Mouse (Mus musculus) mouse embryonic stem cell (cell line): ENCODE results near the gene Wdr49.

Experiments
- in situ Hi-C, 2 experiments: fragments of 300-500 bp; cut with MboI; formaldehyde crosslinking; loops; 1 replicate in 1 of 2; 3 replicates in 1 of 2; pipeline ENCODE4 v1.14.3; 2019 to 2020; ENCODE audit warnings: low sequenced_read_pairs in 2 of 2, low pct_unique_long_range_greater_than_20kb in 1 of 2, mixed read lengths in 1 of 2; ENCODE audit not compliant: unreplicated experiment in 1 of 2

Gene Wdr49

DNA sequence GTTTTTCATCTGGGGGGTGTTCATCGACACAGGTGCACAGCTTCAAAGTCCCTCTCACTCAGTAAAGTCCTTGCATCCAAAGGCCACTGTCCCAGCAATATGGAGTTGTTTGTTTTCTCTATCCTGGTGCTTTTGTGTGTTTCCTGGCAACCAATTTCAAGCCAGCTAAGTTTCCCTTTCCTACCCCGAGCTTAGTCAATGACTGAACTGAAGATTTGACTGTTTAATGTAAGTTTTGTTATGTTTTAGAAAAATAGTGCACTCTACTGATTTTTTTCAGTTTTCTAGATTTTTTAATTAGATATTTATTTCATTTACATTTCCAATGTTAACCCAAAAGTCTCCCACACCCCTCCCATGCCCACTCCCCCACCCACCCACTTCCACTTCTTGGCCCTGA, at the start of gene Wdr49:
TSS of gene Wdr49 (minus strand) at position 101 of the 400 bp plus-strand sequence.
- in situ Hi-C loops: no loop called here

GRCm38 (mm10) chr3:75531074-75531473, 49.1 kb upstream of the Wdr49 start:
- in situ Hi-C loops: no loop called here

GRCm38 (mm10) chr3:75522527-75522926, 40.6 kb upstream of the Wdr49 start:
- in situ Hi-C loops: no loop called here

GRCm38 (mm10) chr3:75521314-75521713, 39.4 kb upstream of the Wdr49 start:
- in situ Hi-C loops: no loop called here

- in situ Hi-C loops: no loop called here
Measured at GRCm38 (mm10) chr3:75517631-75518250, 35.8 kb upstream of the Wdr49 start.

DNA sequence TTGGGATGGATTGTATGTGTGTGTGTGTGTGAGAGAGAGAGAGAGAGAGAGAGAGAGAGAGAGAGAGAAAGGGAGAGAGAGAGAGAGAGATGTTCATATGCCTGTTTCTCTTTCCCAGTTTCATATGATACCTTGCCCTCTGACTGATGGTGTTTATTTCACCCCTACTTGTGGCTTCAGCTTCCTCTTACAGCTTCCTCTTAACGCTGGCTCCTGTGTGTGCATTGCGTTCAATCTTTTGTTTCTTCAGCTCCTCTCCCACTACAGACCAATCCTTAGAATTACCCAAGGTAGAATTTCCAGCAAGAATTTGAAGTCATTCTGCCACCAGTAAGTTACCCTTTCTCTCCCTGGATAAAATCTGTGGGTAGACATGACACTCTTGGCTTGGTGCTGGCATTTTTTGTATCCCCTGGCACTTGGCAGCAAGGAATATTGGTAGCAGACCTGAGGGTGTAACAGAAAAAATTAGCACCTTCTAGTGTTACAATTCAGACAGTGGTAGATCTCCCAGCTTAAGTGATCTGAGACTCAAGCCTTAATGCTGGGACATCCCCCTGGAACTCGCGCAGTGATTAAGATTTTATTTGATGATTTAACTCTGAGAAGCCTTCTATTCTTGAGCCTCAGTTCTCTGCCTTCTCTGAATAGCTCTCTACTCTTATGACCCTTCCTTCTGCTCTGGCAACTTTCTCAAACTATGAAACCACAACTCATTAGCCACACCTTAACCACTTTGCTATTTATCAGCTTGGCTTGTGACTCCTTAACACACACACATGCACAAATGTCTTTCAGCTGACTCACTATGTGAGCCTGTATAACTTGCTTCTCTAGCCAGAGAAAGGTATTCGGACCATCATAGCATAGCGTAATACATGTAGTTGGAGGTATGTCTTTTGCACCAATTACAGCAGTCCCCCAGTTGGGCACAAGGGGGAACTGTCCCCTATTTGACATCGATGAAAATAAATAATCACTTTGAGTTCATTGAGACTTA, 17.3 kb upstream of the Wdr49 start:
- in situ Hi-C loops: no loop called here

- in situ Hi-C loops: no loop called here
Measured at GRCm38 (mm10) chr3:75492913-75493312, 11.0 kb upstream of the Wdr49 start.

DNA sequence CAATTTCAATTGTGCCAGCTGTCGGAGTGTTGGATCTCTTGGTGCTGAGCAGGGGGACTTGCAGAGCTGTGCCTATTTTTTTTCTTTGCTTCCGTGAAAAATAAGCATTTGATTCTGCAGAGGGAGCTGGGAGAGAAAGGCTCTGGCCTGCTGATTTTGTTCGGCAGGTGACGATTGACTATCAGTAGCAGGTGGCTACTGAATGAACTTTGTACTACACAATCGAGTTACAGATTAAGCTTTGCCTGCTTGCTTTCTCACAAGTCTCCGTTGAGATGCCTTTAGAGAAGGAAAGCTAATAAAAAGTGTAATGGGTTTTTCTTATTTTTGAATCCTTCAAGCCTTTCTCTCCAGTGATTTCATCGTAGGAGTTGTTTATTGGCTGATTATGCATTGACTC, 6.8 kb downstream of the Wdr49 start:
- in situ Hi-C loops: no loop called here

DNA sequence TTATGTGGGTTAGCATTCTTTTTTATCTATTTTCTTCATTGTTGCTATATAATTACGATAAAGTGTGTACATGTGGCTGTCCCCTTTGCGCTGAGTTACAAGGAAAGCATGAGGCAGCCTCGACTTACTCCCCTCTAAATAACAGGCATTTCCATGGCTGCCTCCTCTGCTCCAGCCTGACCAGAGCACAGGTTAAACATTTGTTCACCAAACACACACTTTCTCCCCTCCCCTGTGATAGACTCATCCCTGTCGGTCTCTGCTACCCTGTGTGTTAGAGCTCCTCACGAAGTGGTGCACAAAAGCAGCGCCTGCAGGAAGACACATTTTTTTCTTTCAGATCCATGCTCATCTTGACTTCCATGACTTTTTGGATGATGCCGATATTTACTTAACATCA, 7.3 kb downstream of the Wdr49 start:
- in situ Hi-C loops: no loop called here

- in situ Hi-C loops: no loop called here
Measured at GRCm38 (mm10) chr3:75468154-75468553, 13.8 kb downstream of the Wdr49 start.

DNA sequence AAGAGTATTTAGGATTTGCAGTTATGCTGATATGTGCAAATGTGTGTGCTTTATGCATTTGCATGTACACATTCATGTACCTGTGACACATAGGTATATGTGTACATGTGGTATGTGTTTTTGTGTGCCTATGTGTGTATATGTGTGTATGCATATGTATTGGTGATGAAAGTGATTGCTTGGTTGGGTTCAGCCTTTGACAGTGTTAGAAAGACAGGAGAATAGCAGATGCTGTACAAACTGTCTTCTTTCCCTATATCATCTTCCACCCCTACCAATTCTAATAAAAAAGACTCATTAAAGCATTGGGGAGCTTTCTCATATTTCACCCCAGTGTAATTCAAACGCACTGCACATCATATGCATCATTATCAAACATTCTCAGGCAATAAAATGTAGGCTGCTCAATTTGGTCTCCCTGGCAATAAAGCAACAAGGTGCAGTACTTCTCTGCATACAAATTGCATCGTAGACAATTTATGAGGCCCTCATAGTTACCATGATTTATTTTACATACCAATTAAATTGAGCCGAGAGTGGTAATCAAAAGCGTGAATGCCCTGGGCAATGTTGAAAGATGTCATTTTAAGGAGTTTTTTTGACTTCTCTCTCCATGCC, 51.3 kb downstream of the Wdr49 start:
- in situ Hi-C loops: no loop called here

DNA sequence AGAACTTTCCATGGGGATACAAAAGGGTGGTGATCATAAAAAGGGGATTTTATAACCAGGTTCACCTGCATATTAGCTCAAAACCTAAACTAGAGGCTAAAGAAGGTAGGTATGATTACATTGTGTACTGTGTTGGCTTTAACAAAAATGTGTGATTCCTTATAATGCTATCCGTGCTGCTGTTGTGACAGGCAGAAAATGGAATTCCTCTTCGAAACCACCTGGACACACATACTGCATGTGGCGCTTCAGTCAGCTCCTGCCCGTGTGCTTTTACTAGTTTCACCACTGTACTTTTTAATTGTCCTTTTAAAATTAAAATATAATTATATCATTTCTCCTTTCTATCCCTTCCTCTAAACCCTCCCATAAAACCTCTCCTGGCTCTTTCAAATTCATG, 86.0 kb downstream of the Wdr49 start:
- in situ Hi-C loops: no loop called here

- in situ Hi-C loops: no loop called here
Measured at GRCm38 (mm10) chr3:75395121-75395895, 86.6 kb downstream of the Wdr49 start.

DNA sequence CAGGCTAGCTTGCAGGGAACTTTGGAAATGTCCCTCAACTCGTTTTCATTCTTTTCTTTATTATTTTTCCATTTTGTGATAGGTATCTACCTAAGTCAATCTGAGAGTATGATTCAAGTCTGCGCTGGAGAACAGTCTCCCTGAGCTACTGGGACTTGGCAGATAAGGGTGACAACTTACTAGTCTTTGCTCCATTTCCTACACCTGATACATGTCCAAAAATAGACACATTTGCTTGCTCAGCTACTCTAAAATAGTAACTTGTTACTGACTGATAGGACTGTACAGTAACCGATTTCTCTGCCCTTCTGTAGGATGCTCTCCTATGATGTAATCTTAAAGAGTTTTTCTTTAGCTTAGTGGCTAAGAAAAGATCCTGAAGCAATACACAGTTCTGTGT, 87.5 kb downstream of the Wdr49 start:
- in situ Hi-C loops: no loop called here

- in situ Hi-C loops: no loop called here
Measured at GRCm38 (mm10) chr3:75381776-75382175, 100.2 kb downstream of the Wdr49 start.

- in situ Hi-C loops: no loop called here
Measured at GRCm38 (mm10) chr3:75353972-75354371, 128.0 kb downstream of the Wdr49 start.

DNA sequence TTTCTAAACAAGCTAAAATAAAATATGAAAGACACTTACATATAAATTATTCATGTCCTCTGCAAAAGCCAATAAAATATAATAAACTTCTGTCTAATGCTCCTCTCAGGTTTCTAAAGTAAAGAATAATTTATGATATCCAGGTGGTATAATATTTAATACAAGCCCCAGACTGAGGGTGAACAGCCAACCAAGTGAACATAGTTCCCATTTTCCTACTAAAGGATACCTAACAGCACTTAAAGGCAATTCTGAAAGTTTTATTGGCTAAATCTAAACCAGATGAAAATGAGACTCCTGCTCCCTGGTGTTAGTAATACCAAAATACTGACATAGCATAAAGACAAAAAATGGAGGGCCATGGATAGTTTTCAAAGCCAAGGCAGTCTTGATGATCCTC, 144.8 kb downstream of the Wdr49 start:
- in situ Hi-C loops: no loop called here

GRCm38 (mm10) chr3:75320999-75321398, 161.0 kb downstream of the Wdr49 start:
- in situ Hi-C loops: no loop called here

DNA sequence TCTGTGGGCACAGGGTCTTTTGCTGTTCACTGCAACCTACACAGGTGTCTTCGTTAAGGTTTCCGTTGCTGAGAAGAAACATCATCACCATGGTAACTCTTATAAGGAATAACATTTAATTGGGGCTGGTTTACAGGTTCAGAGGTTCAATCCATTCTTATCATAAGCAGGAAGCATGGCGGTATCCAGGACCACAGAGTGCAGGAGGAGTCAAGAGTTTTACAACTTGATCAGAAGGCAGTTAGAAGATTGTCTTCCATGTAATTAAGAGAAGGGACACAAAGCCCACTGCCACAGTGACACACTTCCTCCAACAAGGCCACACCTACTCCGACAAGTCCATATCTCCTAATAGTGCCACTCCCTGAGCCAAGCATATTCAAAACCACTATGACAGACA, 173.1 kb downstream of the Wdr49 start:
- in situ Hi-C loops: no loop called here
